Mouse (Mus musculus): ENCODE results near the gene Unc80. TPM values are rescaled to one million over a fixed set of nuclear protein-coding genes. Genes with fewer than 3 reads are reported as not detected.
"Not testable (repeated sequence)": the region's sequence is repeated elsewhere in the genome, so short reads cannot be mapped to it uniquely, and the experiment has no call there.

Unc80 gene
- polyA plus RNA-seq, 1 experiment from 2014 or later: 0.12 TPM

DNA sequence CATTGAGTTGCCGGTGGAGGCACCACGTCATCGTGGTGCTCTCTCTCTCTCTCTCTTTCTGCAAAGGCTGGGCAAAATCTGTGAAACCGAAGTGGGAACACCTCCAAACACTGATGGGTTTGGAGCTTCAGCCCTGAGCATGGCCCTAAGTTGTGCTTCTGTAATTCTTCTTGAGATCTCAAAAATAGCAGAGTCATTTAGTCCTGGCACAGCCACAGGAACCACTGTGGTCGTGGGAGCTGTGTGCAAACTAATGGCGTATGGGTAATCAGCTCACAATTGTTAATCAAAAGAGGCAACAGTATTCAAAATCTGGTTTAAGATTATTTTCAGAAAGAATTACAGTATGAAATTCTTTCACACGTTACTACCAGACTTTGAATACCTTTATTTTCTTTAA, 204.6 kb downstream of the Unc80 start:
- no peaks in the 10 kb centered on the region for H3K9me3 ChIP-seq (ENCODE audit: low read length)
- H3K4me1 ChIP-seq (ENCODE audit: insufficient read depth, low read length): no peaks in the 10 kb centered on the region
- no peak overlapping the region for H3K9ac ChIP-seq (replicated peaks; ENCODE audit: low read length)
- H3K4me3 ChIP-seq (ENCODE audit: low read length): no peak overlapping the region
- H3K36me3 ChIP-seq (ENCODE audit: insufficient read depth, low read length): no peaks in the 10 kb centered on the region
- no peak overlapping the region for H3K4me2 ChIP-seq (replicated peaks; ENCODE audit: low read depth, low read length)
- 86% methylated on average over 7 of the region's 7 CpGs for WGBS
- no peak overlapping the region for H3K27ac ChIP-seq (ENCODE audit: low read length)
- H3K27me3 ChIP-seq (ENCODE audit: insufficient read depth, low read length): no peaks in the 10 kb centered on the region
- no peak for ATAC-seq (ENCODE audit: low FRiP score, low TSS enrichment)

DNA sequence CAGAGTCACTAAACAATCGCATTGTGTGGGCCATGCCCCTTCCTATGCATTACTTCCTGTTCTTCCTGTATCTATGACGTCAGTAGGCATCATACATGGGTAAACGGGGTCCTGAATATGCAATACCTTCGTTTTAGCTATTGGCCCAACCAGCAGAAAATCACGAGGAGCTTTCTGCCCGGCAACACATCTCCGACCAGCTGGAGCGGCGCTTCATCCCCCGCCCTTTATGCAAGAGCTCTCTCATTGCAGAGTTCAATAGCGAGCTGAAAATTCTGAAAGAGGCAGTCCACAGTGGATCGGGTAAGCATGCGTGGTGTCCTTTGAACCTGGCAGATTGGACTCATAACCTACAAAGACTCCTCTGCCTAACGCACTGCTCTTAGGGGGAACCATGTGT, 209.8 kb downstream of the Unc80 start:
- no peaks in the 10 kb centered on the region for H3K9me3 ChIP-seq (ENCODE audit: low read length)
- H3K36me3 ChIP-seq (ENCODE audit: insufficient read depth, low read length): no peaks in the 10 kb centered on the region
- no peak overlapping the region for H3K27ac ChIP-seq (ENCODE audit: low read length)
- H3K4me2 ChIP-seq (replicated peaks; ENCODE audit: low read depth, low read length): no peak overlapping the region
- no peak for ATAC-seq (ENCODE audit: low FRiP score, low TSS enrichment)
- WGBS: 83% methylated on average over 14 of the region's 14 CpGs
- no peaks in the 10 kb centered on the region for H3K27me3 ChIP-seq (ENCODE audit: insufficient read depth, low read length)
- H3K4me1 ChIP-seq (ENCODE audit: insufficient read depth, low read length): no peaks in the 10 kb centered on the region
- H3K4me3 ChIP-seq (ENCODE audit: low read length): no peak overlapping the region
- H3K9ac ChIP-seq (replicated peaks; ENCODE audit: low read length): no peak overlapping the region

DNA sequence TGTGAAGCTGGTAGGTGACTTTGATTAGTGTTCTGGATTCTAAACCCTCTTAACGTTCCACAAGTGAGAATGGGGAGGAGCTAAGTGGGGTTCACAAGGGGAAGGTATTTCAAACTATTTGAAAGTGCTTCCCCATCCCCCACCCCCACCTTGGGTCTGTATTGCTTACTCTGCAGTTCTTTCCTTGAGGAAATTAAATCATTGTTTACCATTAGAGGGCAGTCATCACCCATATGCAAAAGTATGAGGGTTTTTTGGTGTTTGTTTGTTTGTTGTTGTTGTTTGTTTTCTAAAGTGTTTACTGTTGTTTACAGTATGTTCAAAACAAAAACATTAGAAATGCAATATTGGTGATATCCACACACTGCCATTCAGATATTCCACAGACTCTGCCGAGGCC, 210.5 kb downstream of the Unc80 start:
- no peak overlapping the region for H3K27ac ChIP-seq (ENCODE audit: low read length)
- no peak overlapping the region for H3K4me3 ChIP-seq (ENCODE audit: low read length)
- ATAC-seq (ENCODE audit: low FRiP score, low TSS enrichment): no peak
- no peaks in the 10 kb centered on the region for H3K27me3 ChIP-seq (ENCODE audit: insufficient read depth, low read length)
- H3K36me3 ChIP-seq (ENCODE audit: insufficient read depth, low read length): no peaks in the 10 kb centered on the region
- H3K9ac ChIP-seq (replicated peaks; ENCODE audit: low read length): no peak overlapping the region
- 31% methylated on average over 2 of the region's 2 CpGs for WGBS
- no peaks in the 10 kb centered on the region for H3K4me1 ChIP-seq (ENCODE audit: insufficient read depth, low read length)
- no peak overlapping the region for H3K4me2 ChIP-seq (replicated peaks; ENCODE audit: low read depth, low read length)
- no peaks in the 10 kb centered on the region for H3K9me3 ChIP-seq (ENCODE audit: low read length)

DNA sequence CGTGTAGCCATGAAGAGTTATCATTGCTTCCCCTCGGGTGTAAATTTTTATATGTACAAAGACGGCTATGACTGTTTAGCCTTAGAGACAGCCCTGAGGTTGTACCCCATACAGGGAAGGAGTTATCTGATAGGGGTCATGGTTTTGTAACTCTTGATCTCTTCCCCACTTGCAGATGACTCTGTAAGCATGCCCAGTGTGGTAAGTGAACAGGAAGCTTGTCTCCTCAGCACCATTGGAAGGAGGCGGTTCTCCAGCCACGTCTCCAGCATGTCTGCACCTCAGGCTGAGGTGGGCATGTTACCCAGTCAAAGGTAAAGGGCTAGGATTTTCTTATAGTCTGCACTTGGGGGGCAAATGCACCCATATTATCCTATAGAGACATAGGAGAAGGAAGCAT, 214.8 kb downstream of the Unc80 start:
- H3K9ac ChIP-seq (replicated peaks; ENCODE audit: low read length): no peak overlapping the region
- H3K4me3 ChIP-seq (ENCODE audit: low read length): no peak overlapping the region
- ATAC-seq (ENCODE audit: low FRiP score, low TSS enrichment): no peak
- no peaks in the 10 kb centered on the region for H3K4me1 ChIP-seq (ENCODE audit: insufficient read depth, low read length)
- no peak overlapping the region for H3K4me2 ChIP-seq (replicated peaks; ENCODE audit: low read depth, low read length)
- 79% methylated on average over 5 of the region's 5 CpGs for WGBS
- no peaks in the 10 kb centered on the region for H3K9me3 ChIP-seq (ENCODE audit: low read length)
- H3K27ac ChIP-seq (ENCODE audit: low read length): no peak overlapping the region
- no peaks in the 10 kb centered on the region for H3K36me3 ChIP-seq (ENCODE audit: insufficient read depth, low read length)
- no peaks in the 10 kb centered on the region for H3K27me3 ChIP-seq (ENCODE audit: insufficient read depth, low read length)

DNA sequence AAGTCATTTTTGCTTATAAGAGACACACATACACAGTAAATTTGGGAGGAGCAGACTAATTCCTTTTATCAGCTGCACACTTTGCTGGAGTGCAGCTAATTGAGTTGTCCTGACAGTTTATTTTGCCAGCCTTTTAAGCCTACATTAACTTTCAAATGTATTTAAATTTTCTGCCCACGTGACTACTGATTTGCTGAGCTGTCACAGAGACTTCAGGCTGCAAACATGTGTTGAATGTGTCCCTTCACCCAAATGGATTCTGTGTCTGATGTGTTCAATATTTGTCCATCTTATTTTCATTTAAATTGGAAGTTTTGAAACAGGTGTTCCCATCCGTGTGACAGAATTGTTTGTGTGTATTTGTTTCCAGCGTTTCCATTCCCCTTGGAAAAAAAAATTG, 223.6 kb downstream of the Unc80 start:
- no peaks in the 10 kb centered on the region for H3K9me3 ChIP-seq (ENCODE audit: low read length)
- no peak overlapping the region for H3K4me2 ChIP-seq (replicated peaks; ENCODE audit: low read depth, low read length)
- ATAC-seq (ENCODE audit: low FRiP score, low TSS enrichment): no peak
- WGBS: 79% methylated on average over 3 of the region's 3 CpGs
- no peak overlapping the region for H3K9ac ChIP-seq (replicated peaks; ENCODE audit: low read length)
- H3K36me3 ChIP-seq (ENCODE audit: insufficient read depth, low read length): no peaks in the 10 kb centered on the region
- H3K27ac ChIP-seq (ENCODE audit: low read length): no peak overlapping the region
- H3K4me1 ChIP-seq (ENCODE audit: insufficient read depth, low read length): no peaks in the 10 kb centered on the region
- no peak overlapping the region for H3K4me3 ChIP-seq (ENCODE audit: low read length)
- no peaks in the 10 kb centered on the region for H3K27me3 ChIP-seq (ENCODE audit: insufficient read depth, low read length)

DNA sequence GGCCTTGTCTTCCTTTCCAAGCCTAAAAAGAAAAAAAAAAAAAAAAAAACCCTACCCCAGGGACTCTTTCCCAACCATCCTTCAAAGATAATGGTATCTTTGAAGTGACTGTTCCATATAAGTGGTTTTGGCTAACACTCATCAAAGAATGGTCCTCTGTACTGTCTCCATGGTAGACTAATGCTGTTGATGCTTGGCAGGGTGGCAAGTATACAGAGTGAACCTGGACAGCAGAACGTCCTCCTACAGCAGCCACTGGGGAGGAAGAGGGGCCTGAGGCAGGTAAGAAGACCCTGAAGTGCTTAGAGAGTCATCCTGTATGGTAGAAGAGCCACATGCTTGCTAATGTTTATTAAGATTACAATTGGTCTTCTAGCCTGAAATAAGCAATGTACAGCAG, 224.1 kb downstream of the Unc80 start:
- Histone ChIP-seq H3K4me2 (replicated peaks; ENCODE audit: low read depth, low read length) (no peak overlapping the region), H3K36me3 (ENCODE audit: insufficient read depth, low read length) (no peaks in the 10 kb centered on the region), H3K9me3 (ENCODE audit: low read length) (no peaks in the 10 kb centered on the region), H3K9ac (replicated peaks; ENCODE audit: low read length) (no peak overlapping the region), H3K27ac (ENCODE audit: low read length) (no peak overlapping the region), H3K27me3 (ENCODE audit: insufficient read depth, low read length) (no peaks in the 10 kb centered on the region), H3K4me1 (ENCODE audit: insufficient read depth, low read length) (no peaks in the 10 kb centered on the region), H3K4me3 (ENCODE audit: low read length) (no peak overlapping the region)
- WGBS: 70% methylated on average over 1 of the region's 1 CpGs
- ATAC-seq (ENCODE audit: low FRiP score, low TSS enrichment): no peak

DNA sequence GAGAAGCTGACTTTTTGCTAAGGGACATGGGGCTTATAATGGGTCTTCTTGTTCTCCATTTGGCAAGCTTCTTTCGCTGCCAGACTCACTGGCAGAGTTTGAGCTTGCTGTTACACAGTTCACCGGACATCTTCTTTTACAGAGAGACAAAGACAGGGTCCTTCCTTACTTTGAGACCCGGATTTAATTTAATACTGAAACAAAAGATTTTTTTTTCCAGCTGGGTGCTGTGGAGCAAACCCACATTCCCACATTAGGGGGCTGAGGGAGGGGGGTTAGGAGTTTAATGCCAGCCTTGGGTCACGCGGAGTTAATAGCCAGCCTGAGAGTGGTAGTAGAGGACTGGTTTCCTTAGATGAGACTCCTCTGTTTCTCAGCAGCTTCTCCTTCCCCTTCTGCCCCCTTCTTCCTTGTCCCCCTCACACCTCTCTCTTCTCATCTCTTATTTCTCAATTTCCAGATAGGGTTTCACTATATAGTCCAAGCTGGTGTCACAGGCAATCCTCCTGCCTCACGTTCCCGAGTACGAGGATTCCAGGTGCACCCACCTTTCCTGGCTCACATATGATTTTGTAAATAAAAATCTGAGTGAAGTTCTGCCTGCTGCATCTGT, 224.7 kb downstream of the Unc80 start:
- Histone ChIP-seq H3K9ac (replicated peaks; ENCODE audit: low read length) (no peak overlapping the region), H3K36me3 (ENCODE audit: insufficient read depth, low read length) (no peaks in the 10 kb centered on the region), H3K27me3 (ENCODE audit: insufficient read depth, low read length) (no peaks in the 10 kb centered on the region), H3K27ac (ENCODE audit: low read length) (no peak overlapping the region), H3K9me3 (ENCODE audit: low read length) (no peaks in the 10 kb centered on the region), H3K4me1 (ENCODE audit: insufficient read depth, low read length) (no peaks in the 10 kb centered on the region), H3K4me2 (replicated peaks; ENCODE audit: low read depth, low read length) (no peak overlapping the region), H3K4me3 (ENCODE audit: low read length) (no peak overlapping the region)
- 81% methylated on average over 8 of the region's 8 CpGs for WGBS
- ATAC-seq (ENCODE audit: low FRiP score, low TSS enrichment): no peak

DNA sequence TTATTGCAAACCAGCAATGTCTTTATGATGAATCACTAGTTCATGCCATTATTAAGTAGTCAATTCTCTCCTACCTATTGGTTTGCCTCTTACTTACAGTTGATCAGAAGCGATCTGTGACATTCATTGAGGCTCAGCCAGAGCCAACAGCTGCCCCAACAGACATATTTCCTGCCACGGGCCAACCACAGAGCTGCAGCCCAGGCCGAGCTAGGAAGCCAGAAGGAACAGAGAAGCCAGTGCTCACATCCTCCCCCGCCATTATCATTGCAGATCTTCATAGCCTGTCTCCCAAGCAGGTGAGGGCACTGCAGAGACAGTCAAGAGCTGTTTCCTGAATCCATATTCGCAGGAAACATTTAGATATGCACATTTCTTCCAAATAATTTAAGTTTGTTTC, 226.1 kb downstream of the Unc80 start:
- no peaks in the 10 kb centered on the region for H3K36me3 ChIP-seq (ENCODE audit: insufficient read depth, low read length)

DNA sequence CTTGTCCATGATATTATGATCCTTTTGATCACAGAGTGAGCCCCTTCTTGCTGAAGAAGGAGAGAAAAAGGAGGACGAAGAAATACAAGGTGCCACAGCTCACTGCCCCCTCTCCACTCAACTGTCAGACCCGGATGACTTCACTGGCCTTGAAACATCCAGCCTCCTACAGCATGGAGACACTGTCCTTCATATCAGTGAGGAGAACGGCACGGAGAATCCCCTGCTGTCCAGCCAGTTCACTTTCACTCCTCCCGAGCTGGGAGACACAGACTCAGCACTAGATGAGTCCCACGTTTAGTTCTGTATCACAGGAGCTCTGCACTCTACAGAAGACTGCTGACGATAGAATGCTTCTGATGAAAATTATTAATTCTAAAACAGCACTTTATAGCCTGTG, 227.1 kb downstream of the Unc80 start:
- 0 out of 2 replicates have a peak, but pooled peaks cover 3% of the 10 kb centered on the region for H3K4me1 ChIP-seq (ENCODE audit: insufficient read depth, low read length)
- no peak overlapping the region for H3K27ac ChIP-seq (ENCODE audit: low read length)
- no peak overlapping the region for H3K4me2 ChIP-seq (replicated peaks; ENCODE audit: low read depth, low read length)
- H3K27me3 ChIP-seq (ENCODE audit: insufficient read depth, low read length): no peaks in the 10 kb centered on the region
- no peak for ATAC-seq (ENCODE audit: low FRiP score, low TSS enrichment)
- no peak overlapping the region for H3K4me3 ChIP-seq (ENCODE audit: low read length)
- WGBS: 64% methylated on average over 7 of the region's 7 CpGs
- H3K9me3 ChIP-seq (ENCODE audit: low read length): no peaks in the 10 kb centered on the region
- no peak overlapping the region for H3K9ac ChIP-seq (replicated peaks; ENCODE audit: low read length)
- H3K36me3 ChIP-seq (ENCODE audit: insufficient read depth, low read length): no peaks in the 10 kb centered on the region

More for the DNA sequence above, 226.1 kb downstream of the Unc80 start:
- WGBS: 71% methylated on average over 5 of the region's 5 CpGs
- Histone ChIP-seq H3K27ac (ENCODE audit: low read length) (no peak overlapping the region), H3K4me3 (ENCODE audit: low read length) (no peak overlapping the region), H3K4me2 (replicated peaks; ENCODE audit: low read depth, low read length) (no peak overlapping the region), H3K4me1 (ENCODE audit: insufficient read depth, low read length) (no peaks in the 10 kb centered on the region), H3K27me3 (ENCODE audit: insufficient read depth, low read length) (no peaks in the 10 kb centered on the region), H3K9me3 (ENCODE audit: low read length) (no peaks in the 10 kb centered on the region), H3K9ac (replicated peaks; ENCODE audit: low read length) (no peak overlapping the region)
- no peak for ATAC-seq (ENCODE audit: low FRiP score, low TSS enrichment)

DNA sequence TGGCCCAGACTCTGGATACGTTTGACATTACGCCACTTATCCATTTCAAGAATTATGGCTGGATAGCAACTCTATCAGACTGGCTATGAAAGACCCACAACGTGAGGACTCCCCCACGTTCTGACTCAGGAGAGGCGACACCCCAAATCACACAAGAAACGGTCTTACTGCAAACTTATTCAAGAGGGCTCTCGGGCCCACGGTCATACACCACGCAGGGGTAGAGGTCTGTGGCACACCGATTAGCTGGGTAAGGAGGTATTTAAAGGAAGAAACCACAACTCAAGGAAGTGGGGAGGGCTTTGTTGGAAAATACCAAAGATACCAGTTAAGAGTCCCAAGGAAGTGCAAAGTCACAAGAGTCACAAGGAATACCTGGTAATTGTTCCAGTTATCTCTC, 231.5 kb downstream of the Unc80 start:
- not testable (repeated sequence) for ATAC-seq (ENCODE audit: low FRiP score, low TSS enrichment); H3K9me3 ChIP-seq (ENCODE audit: low read length); H3K9ac ChIP-seq (replicated peaks; ENCODE audit: low read length); H3K36me3 ChIP-seq (ENCODE audit: insufficient read depth, low read length); H3K27ac ChIP-seq (ENCODE audit: low read length); H3K27me3 ChIP-seq (ENCODE audit: insufficient read depth, low read length); H3K4me3 ChIP-seq (ENCODE audit: low read length); H3K4me2 ChIP-seq (replicated peaks; ENCODE audit: low read depth, low read length)
- whole genome bisulfite sequencing: 86% methylated on average over 10 of the region's 10 CpGs
- H3K4me1 ChIP-seq (ENCODE audit: insufficient read depth, low read length): peaks cover 16% of the 10 kb centered on the region
